Mouse (Mus musculus) T-cell, adult 2 months (primary cell): ENCODE data around the gene Zfp541.

Experiments used
- DNase-seq: peaks from one replicate; pipeline ENCODE4 v3.0.0; 2022; ENCODE audit warnings: low spot score

Gene Zfp541

GRCm38 (mm10) chr7:16080581-16080980 lies 19.0 kb downstream of the Zfp541 start:
- DNase-seq = no peak

GRCm38 (mm10) chr7:16083361-16083760 lies 21.7 kb downstream of the Zfp541 start:
- no peak for DNase-seq

GRCm38 (mm10) chr7:16087587-16087986 lies 26.0 kb downstream of the Zfp541 start:
- no peak for DNase-seq

- no peak for DNase-seq
Observed at GRCm38 (mm10) chr7:16094592-16094991, 33.0 kb downstream of the Zfp541 start.

- DNase-seq = peak; percentile 99
Observed at GRCm38 (mm10) chr7:16098021-16099017, 36.7 kb downstream of the Zfp541 start, which contains the start of gene Napa. Gene Napa, plus strand, starts transcription at chr7:16098458.

GRCm38 (mm10) chr7:16099901-16100300 lies 38.3 kb downstream of the Zfp541 start:
- no peak for DNase-seq

- DNase-seq = no peak
Observed at GRCm38 (mm10) chr7:16101081-16101480, 39.5 kb downstream of the Zfp541 start.

- DNase-seq = no peak
Observed at GRCm38 (mm10) chr7:16101726-16102475, 40.3 kb downstream of the Zfp541 start.

GRCm38 (mm10) chr7:16102686-16103226 lies 41.1 kb downstream of the Zfp541 start:
- DNase-seq = no peak

GRCm38 (mm10) chr7:16103760-16104159 lies 42.1 kb downstream of the Zfp541 start:
- DNase-seq = no peak

- DNase-seq = no peak
Observed at GRCm38 (mm10) chr7:16104611-16105388, 43.2 kb downstream of the Zfp541 start.

GRCm38 (mm10) chr7:16108886-16109542 lies 47.4 kb downstream of the Zfp541 start:
- no peak for DNase-seq

- no peak for DNase-seq
Observed at GRCm38 (mm10) chr7:16110158-16110557, 48.5 kb downstream of the Zfp541 start.

GRCm38 (mm10) chr7:16111284-16112090 lies 49.9 kb downstream of the Zfp541 start:
- DNase-seq = no peak

- no peak for DNase-seq
Observed at GRCm38 (mm10) chr7:16116418-16116817, 54.8 kb downstream of the Zfp541 start.

- no peak for DNase-seq
Observed at GRCm38 (mm10) chr7:16117100-16117499, 55.5 kb downstream of the Zfp541 start.

- peak; percentile 89 for DNase-seq
Observed at GRCm38 (mm10) chr7:16119569-16120261, 58.1 kb downstream of the Zfp541 start, which contains the start of gene Kptn. Gene Kptn, plus strand, starts transcription at chr7:16119895.

GRCm38 (mm10) chr7:16120262-16120600 lies 58.6 kb downstream of the Zfp541 start:
- no peak for DNase-seq

GRCm38 (mm10) chr7:16125829-16126228 lies 64.2 kb downstream of the Zfp541 start:
- DNase-seq = no peak

GRCm38 (mm10) chr7:16128344-16128743 lies 66.7 kb downstream of the Zfp541 start:
- no peak for DNase-seq
